Mouse (Mus musculus) limb, embryonic 11.5 days (tissue): ENCODE data around the gene Eaf2. TPM values are rescaled to one million over a fixed set of nuclear protein-coding genes. Genes with fewer than 3 reads are reported as not detected.

ENCODE experiments used
- ATAC-seq: fragments of 200-750 bp; cut with Nextera tagmentation; 2 replicates; pipeline ENCODE4 v1.8.0; 2017; ENCODE audit warnings: low read depth; ENCODE audit not compliant: insufficient number of reproducible peaks, low FRiP score, low TSS enrichment
- DNase-seq: peaks from one replicate; pipeline ENCODE4 v3.0.0-alpha.2; 2015; ENCODE audit warnings: low spot score
- H3K27ac ChIP-seq: fragments of 300-500 bp; sonication (generic); replicated peaks from 2 replicates; pipeline ENCODE4 v1.5.1; 2014; ENCODE audit warnings: low read depth, mild to moderate bottlenecking, low read length
- H3K27me3 ChIP-seq: fragments of 300-500 bp; sonication (generic); 2 replicates; pipeline ENCODE4 v1.6.1; 2014; ENCODE audit warnings: mild to moderate bottlenecking, low read length, mixed read lengths; ENCODE audit not compliant: control insufficient read depth, insufficient read depth
- H3K36me3 ChIP-seq: fragments of 300-500 bp; sonication (generic); 2 replicates; pipeline ENCODE4 v1.6.1; 2014; ENCODE audit warnings: mild to moderate bottlenecking, low read length, moderate library complexity, mixed read lengths; ENCODE audit not compliant: control insufficient read depth, insufficient read depth
- H3K4me1 ChIP-seq: fragments of 300-500 bp; sonication (generic); 2 replicates; pipeline ENCODE4 v1.6.1; 2014; ENCODE audit warnings: low read length, mixed read lengths; ENCODE audit not compliant: control insufficient read depth, insufficient read depth
- H3K4me2 ChIP-seq: fragments of 300-500 bp; sonication (generic); 2 replicates; pipeline ENCODE4 v1.6.1; 2014; ENCODE audit warnings: low read depth, mild to moderate bottlenecking, moderate library complexity; ENCODE audit not compliant: severe bottlenecking
- H3K4me3 ChIP-seq: fragments of 300-500 bp; sonication (generic); 2 replicates; pipeline ENCODE4 v1.5.1; 2014; ENCODE audit warnings: low read depth, low read length
- H3K9ac ChIP-seq: fragments of 300-500 bp; sonication (generic); 2 replicates; pipeline ENCODE4 v1.6.1; 2014; ENCODE audit warnings: mild to moderate bottlenecking, low read length
- H3K9me3 ChIP-seq: fragments of 300-500 bp; sonication (generic); 2 replicates; pipeline ENCODE4 v1.6.1; 2016; ENCODE audit warnings: low read length; ENCODE audit not compliant: control insufficient read depth
- WGBS: fragments of 180-500 bp; shearing (Covaris S2); extraction: QIAGEN DNeasy Blood & Tissue Kit; methylation state at CpG from one replicate; pipeline ENCODE4 v1.1.7; 2014; 5-methylcytosine and 5-hydroxymethylcytosine counted together
- polyA plus RNA-seq: library from polyadenylated mRNA; unstranded; fragments of >200 nt; fragmentation: Nextera tagmentation; extraction: Ambion mirVana; gene quantifications from 2 replicates; pipeline ENCODE4 v1.2.1, GENCODE M21; 2014

Eaf2 gene
- polyA plus RNA-seq: 1.8 and 2.4 TPM in 2 replicates

- peak within 1 kb of the TSS; percentile 95 for H3K4me3 ChIP-seq
- under 1% methylated on average over 39 of the region's 43 CpGs for WGBS
These were observed at the start of gene Eaf2, which contains the start of gene Golgb1 for GRCm38 (mm10) chr16:36874583-36875275. Gene Eaf2 (minus strand): TSS chr16:36875003. Gene Golgb1 (plus strand): TSS chr16:36875140.

GRCm38 (mm10) chr16:36924312-36924711 lies 49.5 kb upstream of the Eaf2 start:
- Histone ChIP-seq H3K9me3 (no peaks in the 10 kb centered on the region), H3K4me3 (no peak overlapping the region), H3K4me1 (no peaks in the 10 kb centered on the region), H3K36me3 (0 out of 2 replicates have a peak, but pooled peaks cover 4% of the 10 kb centered on the region), H3K27me3 (no peaks in the 10 kb centered on the region), H3K9ac (no peak overlapping the region), H3K27ac (no peak overlapping the region), H3K4me2 (no peak overlapping the region)
- DNase-seq (no peak), ATAC-seq (no peak)
- WGBS: 95% methylated on average over 8 of the region's 8 CpGs

More at GRCm38 (mm10) chr16:36874583-36875275, at the start of gene Eaf2, which contains the start of gene Golgb1:
- H3K27me3 ChIP-seq: no peaks in the 10 kb centered on the region
- H3K36me3 ChIP-seq: 0 out of 2 replicates have a peak, but pooled peaks cover 3% of the 10 kb centered on the region
- no peaks in the 10 kb centered on the region for H3K4me1 ChIP-seq
- H3K4me2 ChIP-seq: peak within 1 kb of the TSS; percentile 70
- peak; percentile 100 for ATAC-seq
- H3K9me3 ChIP-seq: no peaks in the 10 kb centered on the region
- DNase-seq: peak; percentile 94
- peak within 1 kb of the TSS; percentile 77 for H3K9ac ChIP-seq
- H3K27ac ChIP-seq: peak within 1 kb of the TSS; percentile 65

- Histone ChIP-seq H3K4me2 (no peak overlapping the region), H3K4me1 (no peaks in the 10 kb centered on the region), H3K36me3 (peaks cover 2% of the 10 kb centered on the region; the same call in 1 of the 2 replicates), H3K4me3 (no peak overlapping the region), H3K27me3 (no peaks in the 10 kb centered on the region), H3K9me3 (no peaks in the 10 kb centered on the region), H3K27ac (no peak overlapping the region), H3K9ac (no peak overlapping the region)
- no peak for DNase-seq
- WGBS: 84% methylated on average over 6 of the region's 6 CpGs
- ATAC-seq: no peak
These were observed 47.2 kb upstream of the Eaf2 start for GRCm38 (mm10) chr16:36921980-36922379.

- peaks cover 2% of the 10 kb centered on the region; the same call in 1 of the 2 replicates for H3K36me3 ChIP-seq
- H3K27ac ChIP-seq: no peak overlapping the region
- no peak overlapping the region for H3K4me2 ChIP-seq
- H3K27me3 ChIP-seq: no peaks in the 10 kb centered on the region
- no peak for ATAC-seq
- no peaks in the 10 kb centered on the region for H3K4me1 ChIP-seq
- 95% methylated on average over 8 of the region's 8 CpGs for WGBS
- no peak overlapping the region for H3K9ac ChIP-seq
- H3K9me3 ChIP-seq: no peaks in the 10 kb centered on the region
- H3K4me3 ChIP-seq: no peak overlapping the region
- DNase-seq: no peak
These were observed 46.3 kb upstream of the Eaf2 start for GRCm38 (mm10) chr16:36921067-36921613.

- 86% methylated on average over 3 of the region's 3 CpGs for whole genome bisulfite sequencing
- H3K4me2 ChIP-seq: no peak overlapping the region
- H3K9ac ChIP-seq: no peak overlapping the region
- H3K27ac ChIP-seq: no peak overlapping the region
- DNase-seq (no peak), ATAC-seq (no peak)
- H3K36me3 ChIP-seq: peaks cover 2% of the 10 kb centered on the region; the same call in 1 of the 2 replicates
- H3K9me3 ChIP-seq: no peaks in the 10 kb centered on the region
- H3K4me3 ChIP-seq: no peak overlapping the region
- no peaks in the 10 kb centered on the region for H3K27me3 ChIP-seq
- H3K4me1 ChIP-seq: no peaks in the 10 kb centered on the region
These were observed 45.6 kb upstream of the Eaf2 start for GRCm38 (mm10) chr16:36920410-36920809.

- Histone ChIP-seq H3K27me3 (no peaks in the 10 kb centered on the region), H3K27ac (no peak overlapping the region), H3K9ac (no peak overlapping the region), H3K36me3 (peaks cover 2% of the 10 kb centered on the region; the same call in 1 of the 2 replicates), H3K9me3 (no peaks in the 10 kb centered on the region), H3K4me1 (no peaks in the 10 kb centered on the region), H3K4me3 (no peak overlapping the region), H3K4me2 (no peak overlapping the region)
- no peak for ATAC-seq
- no peak for DNase-seq
- WGBS: 97% methylated on average over 10 of the region's 10 CpGs
These were observed 43.7 kb upstream of the Eaf2 start for GRCm38 (mm10) chr16:36918505-36918904.

- peaks cover 4% of the 10 kb centered on the region for H3K36me3 ChIP-seq
- DNase-seq (no peak), ATAC-seq (no peak)
- H3K9ac ChIP-seq: no peak overlapping the region
- H3K4me2 ChIP-seq: no peak overlapping the region
- no peaks in the 10 kb centered on the region for H3K4me1 ChIP-seq
- 87% methylated on average over 5 of the region's 5 CpGs for WGBS
- H3K27ac ChIP-seq: no peak overlapping the region
- no peak overlapping the region for H3K4me3 ChIP-seq
- no peaks in the 10 kb centered on the region for H3K27me3 ChIP-seq
- H3K9me3 ChIP-seq: no peaks in the 10 kb centered on the region
These were observed 39.4 kb upstream of the Eaf2 start for GRCm38 (mm10) chr16:36914195-36914594.

- no peak for DNase-seq
- WGBS: 94% methylated on average over 13 of the region's 13 CpGs
- Histone ChIP-seq H3K4me2 (no peak overlapping the region), H3K9me3 (no peaks in the 10 kb centered on the region), H3K4me1 (no peaks in the 10 kb centered on the region), H3K9ac (no peak overlapping the region), H3K27ac (no peak overlapping the region), H3K4me3 (no peak overlapping the region), H3K27me3 (no peaks in the 10 kb centered on the region), H3K36me3 (peaks cover 2% of the 10 kb centered on the region)
- no peak for ATAC-seq
These were observed 37.5 kb upstream of the Eaf2 start for GRCm38 (mm10) chr16:36912311-36912710.
